Comparison of ENCODE assay signal across 9 mouse cellular contexts in the genomic region with DNA sequence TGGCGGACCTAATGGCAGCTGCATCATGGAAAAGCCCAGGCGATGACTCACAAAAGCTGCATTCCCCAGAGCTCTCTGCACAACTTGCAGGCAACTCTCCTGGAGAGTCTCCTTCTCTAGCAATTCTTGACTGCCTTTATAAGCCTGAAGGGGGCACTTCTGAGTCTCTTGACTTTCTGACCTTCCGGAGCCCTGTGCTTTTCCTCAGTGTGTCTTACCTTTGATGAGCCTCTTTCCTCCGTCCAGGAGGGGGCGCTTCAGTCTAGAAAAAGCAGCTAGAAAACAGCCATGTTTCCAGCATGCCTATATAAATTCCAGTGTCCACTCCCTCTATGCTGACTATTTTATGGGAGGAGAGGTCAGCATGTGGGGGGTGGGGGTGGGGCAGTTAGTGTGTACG.
DNase-seq lines count a peak whose midpoint lies in the region; ATAC-seq and TF ChIP-seq lines count a peak whose summit lies in the region.
"Had no signal": no experiment of that assay in that cellular context is flagged by ENCODE, and none has a peak within 500 bp of the region (broad histone marks: within the 10 kb centered on the region; RNA-seq: fewer than 3 reads in every experiment).

No protein-coding gene starts in this region.

- no peak overlapping the region for H3K4me3 ChIP-seq in hindbrain, embryonic 10.5 days
- no peak overlapping the region for H3K4me3 ChIP-seq in hindbrain, embryonic 14.5 days (replicated peaks; ENCODE audit: low read length)
- H3K4me3 ChIP-seq in lung, postnatal 0 days (ENCODE audit: low read depth, low read length) = no peak overlapping the region
- H3K4me3 ChIP-seq: midbrain, embryonic 12.5 days had no signal

- 73% methylated on average over 6 of the region's 6 CpGs for WGBS in hindbrain, embryonic 10.5 days
- WGBS in hindbrain, embryonic 14.5 days = 74% methylated on average over 6 of the region's 6 CpGs
- 64% methylated on average over 6 of the region's 6 CpGs for WGBS in lung, postnatal 0 days

- no peaks in the 10 kb centered on the region for H3K36me3 ChIP-seq in hindbrain, embryonic 10.5 days
- H3K36me3 ChIP-seq in hindbrain, embryonic 14.5 days (replicated peaks; ENCODE audit: control insufficient read depth, insufficient read depth) = no peaks in the 10 kb centered on the region
- no peaks in the 10 kb centered on the region for H3K36me3 ChIP-seq in lung, postnatal 0 days (ENCODE audit: insufficient read depth, low read length)
- H3K36me3 ChIP-seq: midbrain, embryonic 12.5 days had no signal

- peak; percentile 44 for DNase-seq in hindbrain, embryonic 10.5 days (ENCODE audit: low spot score)
- no peak for DNase-seq in hindbrain, embryonic 14.5 days (ENCODE audit: low spot score)
- peak; percentile 51 to 64 for DNase-seq in CD8-positive naive resting alpha-beta T cell, adult 2 months (ENCODE audit: low read depth in 2 of 2, low spot score in 2 of 2)
- peak; percentile 26 for DNase-seq in c-Kit-negative CD71-positive TER-119-positive erythroid progenitor cells, embryonic 14.5 days (ENCODE audit: low read depth, low spot score)
- DNase-seq in heart, adult 8-10 months (ENCODE audit: low spot score) = peak; percentile 26
- DNase-seq in lung, postnatal 0 days (ENCODE audit: low spot score) = peak; percentile 49
- peak; percentile 27 to 46 for DNase-seq in thymus, adult 18-20 months
- no peak for DNase-seq in frontal cortex, postnatal 10 days (ENCODE audit: low spot score in 2 of 2)

- no peaks in the 10 kb centered on the region for H3K4me1 ChIP-seq in hindbrain, embryonic 10.5 days (replicated peaks)
- H3K4me1 ChIP-seq in hindbrain, embryonic 14.5 days (replicated peaks; ENCODE audit: control insufficient read depth, insufficient read depth, low read length) = no peaks in the 10 kb centered on the region
- no peaks in the 10 kb centered on the region for H3K4me1 ChIP-seq in lung, postnatal 0 days (ENCODE audit: insufficient read depth, low read depth, low read length)
- H3K4me1 ChIP-seq: midbrain, embryonic 12.5 days had no signal

- no peak for ATAC-seq in hindbrain, embryonic 14.5 days (ENCODE audit: low FRiP score)
- ATAC-seq in lung, postnatal 0 days = peak; percentile 30

- TF ChIP-seq EP300 in lung, postnatal 0 days (IDR thresholded peaks at IDR 0.05) = no peak

- peak; percentile 63 for TF ChIP-seq CTCF in lung, postnatal 0 days (IDR thresholded peaks at IDR 0.05)

- H3K27me3 ChIP-seq in hindbrain, embryonic 10.5 days (ENCODE audit: insufficient read depth, poor library complexity, severe bottlenecking) = no peaks in the 10 kb centered on the region
- H3K27me3 ChIP-seq in hindbrain, embryonic 14.5 days (ENCODE audit: control insufficient read depth, insufficient read depth, low read length) = no peaks in the 10 kb centered on the region
- H3K27me3 ChIP-seq in lung, postnatal 0 days (replicated peaks; ENCODE audit: insufficient read depth, low read length) = no peaks in the 10 kb centered on the region
- H3K27me3 ChIP-seq: midbrain, embryonic 12.5 days had no signal

- no peak overlapping the region for H3K4me2 ChIP-seq in hindbrain, embryonic 14.5 days (replicated peaks)
- H3K4me2 ChIP-seq in lung, postnatal 0 days (replicated peaks; ENCODE audit: low read depth, low read length) = no peak overlapping the region
- H3K4me2 ChIP-seq: midbrain, embryonic 12.5 days had no signal

- H3K27ac ChIP-seq in hindbrain, embryonic 10.5 days = no peak overlapping the region
- H3K27ac ChIP-seq in hindbrain, embryonic 14.5 days = no peak overlapping the region
- no peak overlapping the region for H3K27ac ChIP-seq in lung, postnatal 0 days (ENCODE audit: low read length)
- H3K27ac ChIP-seq: midbrain, embryonic 12.5 days had no signal

- no peak overlapping the region for H3K9ac ChIP-seq in hindbrain, embryonic 14.5 days
- H3K9ac ChIP-seq in lung, postnatal 0 days (replicated peaks; ENCODE audit: low read depth) = no peak overlapping the region
- H3K9ac ChIP-seq: midbrain, embryonic 12.5 days had no signal

- peaks cover 9% of the 10 kb centered on the region; the same call in 1 of the 2 replicates for H3K9me3 ChIP-seq in hindbrain, embryonic 10.5 days
- no peaks in the 10 kb centered on the region for H3K9me3 ChIP-seq in hindbrain, embryonic 14.5 days (ENCODE audit: control insufficient read depth, low read length)
- no peaks in the 10 kb centered on the region; the same call in 1 of the 2 replicates for H3K9me3 ChIP-seq in lung, postnatal 0 days (ENCODE audit: low read length)
- H3K9me3 ChIP-seq: midbrain, embryonic 12.5 days had no signal

Comparison
In these comparisons a context has a peak if more than half of its experiments do, and no peak if none do; other contexts are left out.
1. DNase-seq: peak in hindbrain, embryonic 10.5 days (single experiment), CD8-positive naive resting alpha-beta T cell, adult 2 months (2 of 2), c-Kit-negative CD71-positive TER-119-positive erythroid progenitor cells, embryonic 14.5 days (single experiment), heart, adult 8-10 months (single experiment), lung, postnatal 0 days (single experiment) and thymus, adult 18-20 months (2 of 2); none in hindbrain, embryonic 14.5 days (single experiment) and frontal cortex, postnatal 10 days (0 of 2).